Mouse (Mus musculus) left cerebral cortex, adult 2 months (tissue): Measurements from ENCODE around the gene Galnt18. TPM values are rescaled to one million over a fixed set of nuclear protein-coding genes. Genes with fewer than 3 reads are reported as not detected.

Experiments
- DNase-seq, 2 experiments: peaks; one replicate each; pipeline ENCODE4 v3.0.0; 2021 to 2022; ENCODE audit warnings: low spot score in 2 of 2, mixed read lengths in 1 of 2; ENCODE audit errors: extremely low spot score in 1 of 2
- H3K27ac ChIP-seq: fragments of 200-600 bp; 2 replicates; pipeline ENCODE4 v1.8.1; 2022
- H3K4me3 ChIP-seq: fragments of 200-600 bp; 2 replicates; pipeline ENCODE4 v1.8.1; 2022
- CTCF ChIP-seq: fragments of 200-600 bp; IDR thresholded peaks from 2 replicates; pipeline ENCODE4 v1.8.1; 2022; ENCODE audit warnings: antibody characterized with exemption, mild to moderate bottlenecking, moderate library complexity
- intact Hi-C: fragments of 180-260 bp; cut with DNase I; formaldehyde crosslinking; loops from one replicate; pipeline ENCODE4 v1.15.1; 2025
- total RNA-seq, 2 experiments: library from RNA; stranded (reverse); gene quantifications; 2 replicates each; pipeline ENCODE4 v1.2.3; 2021

The Galnt18 gene
- total RNA-seq, 2 experiments from 2014 or later = 42.0 to 42.3 TPM

GRCm38 (mm10) chr7:111528961-111529643, 250.7 kb downstream of the Galnt18 start:
- intact Hi-C loops = no loop called here
- no peak for DNase-seq
- no peak overlapping the region for H3K27ac ChIP-seq
- TF ChIP-seq CTCF = no peak
- no peak overlapping the region for H3K4me3 ChIP-seq

DNA sequence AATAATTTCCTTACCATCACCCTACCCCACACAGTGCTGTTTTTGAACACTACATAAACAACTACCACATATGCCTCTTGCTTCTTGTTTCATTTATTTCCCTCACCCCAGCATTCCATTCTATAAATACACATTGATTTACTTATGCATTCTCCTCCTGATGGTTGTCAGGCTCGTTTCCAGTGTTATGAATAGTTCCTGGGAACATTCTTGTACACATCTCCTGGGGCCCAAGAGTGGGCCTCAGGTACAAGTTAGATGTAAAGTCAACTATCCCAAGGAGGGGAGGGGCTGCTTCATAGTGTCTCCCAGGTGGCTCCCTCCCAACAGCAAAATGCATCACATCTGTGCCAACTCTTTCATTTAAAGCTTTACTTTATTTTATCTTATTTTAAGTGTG, 251.3 kb downstream of the Galnt18 start:
- no peak for DNase-seq
- intact Hi-C loops = no loop called here
- H3K4me3 ChIP-seq = no peak overlapping the region
- TF ChIP-seq CTCF = no peak
- H3K27ac ChIP-seq = no peak overlapping the region

DNA sequence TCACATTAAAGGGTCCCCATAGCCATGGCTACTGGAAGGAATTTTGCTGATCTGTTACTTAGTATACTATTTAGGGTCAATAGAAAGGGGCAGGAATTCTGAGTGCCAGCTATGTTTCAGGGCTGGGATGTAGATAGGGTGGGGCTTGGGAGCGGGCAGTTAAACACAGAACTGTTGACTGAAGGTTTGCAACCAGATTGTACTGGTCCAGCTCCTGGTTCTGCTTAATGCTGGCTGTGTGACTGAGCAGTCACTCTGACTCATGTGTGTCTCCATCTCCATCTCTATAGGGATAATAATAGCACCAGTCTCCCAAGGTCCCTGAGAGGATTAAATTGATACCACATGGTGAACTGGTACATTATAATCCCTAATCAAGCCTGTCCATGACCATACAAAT, 258.9 kb downstream of the Galnt18 start:
- Histone ChIP-seq H3K27ac (no peak overlapping the region), H3K4me3 (no peak overlapping the region)
- intact Hi-C loops = no loop called here
- DNase-seq = no peak
- TF ChIP-seq CTCF = no peak

DNA sequence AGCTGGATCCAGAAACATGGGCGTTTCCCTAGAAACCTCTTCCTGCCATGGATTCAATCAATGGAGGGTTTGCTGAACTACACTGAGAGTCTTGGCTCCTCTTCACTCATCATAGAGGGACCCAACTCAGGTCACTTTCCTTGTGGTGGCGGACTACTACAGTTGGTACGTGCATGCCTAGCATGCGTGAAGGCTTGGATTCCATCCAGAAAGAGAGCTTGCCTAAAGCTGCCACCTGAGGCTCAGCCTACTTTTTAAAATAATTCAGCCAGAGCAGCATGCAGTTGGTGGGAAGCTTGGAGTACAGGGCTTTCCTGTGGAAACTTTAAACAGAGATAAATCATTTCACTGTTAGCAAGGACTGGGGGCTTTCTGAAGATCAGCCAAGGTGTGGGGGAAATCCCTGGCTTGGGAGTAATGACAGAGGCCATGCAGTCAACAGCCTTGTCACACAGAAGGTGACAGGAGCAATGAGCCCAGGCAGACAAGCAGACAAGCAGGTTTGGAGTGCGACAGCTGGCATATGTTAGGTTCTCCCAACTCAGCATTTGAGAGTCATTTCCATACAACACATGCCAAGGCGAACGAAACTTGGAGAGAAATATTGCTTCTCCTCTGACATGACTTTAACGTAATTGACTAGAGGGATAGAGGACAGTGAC, 261.1 kb downstream of the Galnt18 start:
- Histone ChIP-seq H3K27ac (no peak overlapping the region), H3K4me3 (no peak overlapping the region)
- no peak for TF ChIP-seq CTCF
- DNase-seq = no peak
- intact Hi-C loops = no loop called here

DNA sequence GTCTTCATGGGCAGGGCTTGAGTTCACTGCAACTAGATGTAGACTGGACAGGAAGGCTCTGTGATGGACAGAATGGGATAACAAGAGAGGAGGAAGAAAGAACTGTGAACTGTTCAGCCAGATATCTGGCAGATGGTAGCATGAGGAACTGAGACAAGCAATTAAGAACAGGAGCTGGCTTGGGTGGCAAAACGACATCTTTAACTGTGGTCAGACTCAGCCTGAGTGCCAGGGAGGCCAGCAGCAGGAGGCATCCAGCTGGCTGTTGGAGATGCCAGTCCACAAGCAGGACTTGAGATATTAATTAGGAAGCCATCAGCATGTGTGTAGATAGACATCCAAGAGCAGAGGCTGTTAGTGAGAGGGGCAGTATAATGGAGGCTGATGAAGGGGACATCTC, 262.9 kb downstream of the Galnt18 start:
- Histone ChIP-seq H3K27ac (no peak overlapping the region), H3K4me3 (no peak overlapping the region)
- intact Hi-C loops = no loop called here
- no peak for DNase-seq
- TF ChIP-seq CTCF = no peak

- intact Hi-C loops = no loop called here
- TF ChIP-seq CTCF = no peak
- no peak overlapping the region for H3K27ac ChIP-seq
- H3K4me3 ChIP-seq = no peak overlapping the region
- no peak for DNase-seq
Measured at GRCm38 (mm10) chr7:111515471-111515870, 264.3 kb downstream of the Galnt18 start.

DNA sequence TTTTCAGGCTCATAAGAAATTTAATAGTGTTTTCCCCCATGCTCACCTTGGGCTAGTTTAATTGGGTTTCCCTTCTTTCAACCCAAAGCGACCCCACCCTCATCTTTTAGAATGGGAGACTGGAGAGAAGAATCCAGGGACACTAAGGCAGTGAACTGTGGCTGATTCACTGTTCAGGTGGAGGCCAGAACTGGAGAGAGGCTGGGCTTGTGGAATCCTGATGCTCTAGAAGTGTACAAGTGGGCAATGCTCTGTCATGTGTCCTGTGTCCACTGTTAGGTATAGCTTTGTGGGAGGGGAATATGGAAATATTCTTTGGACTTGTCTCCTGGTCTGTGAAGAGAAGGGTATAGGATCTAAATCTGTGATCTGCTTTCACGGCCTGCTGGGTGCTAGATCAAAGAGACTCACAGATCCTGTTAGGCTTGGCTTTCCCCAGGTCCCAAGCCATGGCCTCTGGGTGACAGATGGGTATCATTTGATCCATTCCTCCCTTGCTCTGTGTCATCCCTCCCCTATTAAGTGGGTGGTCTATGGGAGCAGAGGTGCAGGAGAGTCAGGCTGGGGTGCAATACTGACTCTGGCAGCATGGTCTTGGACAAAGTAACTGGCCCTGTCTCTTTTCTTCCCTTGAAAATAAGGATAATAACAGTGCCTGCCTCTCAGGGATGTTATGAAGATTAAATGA, 270.5 kb downstream of the Galnt18 start:
- no peak overlapping the region for H3K27ac ChIP-seq
- no peak for DNase-seq
- TF ChIP-seq CTCF = no peak
- H3K4me3 ChIP-seq = no peak overlapping the region
- intact Hi-C loops = no loop called here

DNA sequence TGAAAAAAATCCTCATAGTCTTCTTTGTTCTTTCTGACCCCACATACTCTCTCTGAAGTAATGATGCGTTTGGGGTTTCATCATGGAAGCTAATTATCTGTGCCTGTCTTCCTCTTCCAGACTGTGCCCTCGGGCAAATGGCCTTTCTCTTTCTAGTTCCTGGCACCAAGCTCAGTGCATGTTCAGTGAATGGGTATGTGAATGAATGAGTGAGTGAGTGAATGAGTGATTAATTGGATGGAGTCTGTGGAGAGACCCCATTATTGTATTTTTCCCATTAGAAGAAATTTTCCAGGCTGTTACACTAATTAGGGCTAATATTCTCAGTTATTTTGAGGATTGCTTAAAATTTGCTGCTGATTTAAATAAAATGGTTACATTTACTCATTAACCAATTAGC, 279.2 kb downstream of the Galnt18 start:
- no peak overlapping the region for H3K27ac ChIP-seq
- intact Hi-C loops = no loop called here
- no peak for TF ChIP-seq CTCF
- DNase-seq = no peak
- H3K4me3 ChIP-seq = no peak overlapping the region

- Histone ChIP-seq H3K27ac (no peak overlapping the region), H3K4me3 (no peak overlapping the region)
- no peak for TF ChIP-seq CTCF
- no peak for DNase-seq
- intact Hi-C loops = no loop called here
Measured at GRCm38 (mm10) chr7:111499255-111499790, 280.5 kb downstream of the Galnt18 start.

DNA sequence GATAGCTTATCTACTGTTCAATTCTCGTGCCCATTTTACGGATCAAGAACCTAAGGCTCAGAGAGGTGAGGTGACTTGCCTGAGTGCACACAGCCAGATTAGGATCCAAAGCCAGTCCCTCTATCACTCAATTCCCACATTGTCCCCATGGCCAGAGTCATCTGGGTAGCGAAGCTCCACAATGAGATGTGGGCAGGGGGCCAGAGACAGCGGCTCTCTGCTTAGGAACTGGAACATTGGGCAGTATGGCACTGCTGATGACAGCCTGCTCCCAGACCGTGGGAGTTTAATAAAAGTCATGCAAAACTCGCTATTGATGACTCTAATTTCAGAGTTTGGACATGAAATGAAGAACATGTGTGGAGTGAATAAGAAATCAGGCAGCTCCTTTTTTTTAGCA, 282.6 kb downstream of the Galnt18 start:
- Histone ChIP-seq H3K4me3 (no peak overlapping the region), H3K27ac (no peak overlapping the region)
- intact Hi-C loops = no loop called here
- no peak for TF ChIP-seq CTCF
- no peak for DNase-seq

DNA sequence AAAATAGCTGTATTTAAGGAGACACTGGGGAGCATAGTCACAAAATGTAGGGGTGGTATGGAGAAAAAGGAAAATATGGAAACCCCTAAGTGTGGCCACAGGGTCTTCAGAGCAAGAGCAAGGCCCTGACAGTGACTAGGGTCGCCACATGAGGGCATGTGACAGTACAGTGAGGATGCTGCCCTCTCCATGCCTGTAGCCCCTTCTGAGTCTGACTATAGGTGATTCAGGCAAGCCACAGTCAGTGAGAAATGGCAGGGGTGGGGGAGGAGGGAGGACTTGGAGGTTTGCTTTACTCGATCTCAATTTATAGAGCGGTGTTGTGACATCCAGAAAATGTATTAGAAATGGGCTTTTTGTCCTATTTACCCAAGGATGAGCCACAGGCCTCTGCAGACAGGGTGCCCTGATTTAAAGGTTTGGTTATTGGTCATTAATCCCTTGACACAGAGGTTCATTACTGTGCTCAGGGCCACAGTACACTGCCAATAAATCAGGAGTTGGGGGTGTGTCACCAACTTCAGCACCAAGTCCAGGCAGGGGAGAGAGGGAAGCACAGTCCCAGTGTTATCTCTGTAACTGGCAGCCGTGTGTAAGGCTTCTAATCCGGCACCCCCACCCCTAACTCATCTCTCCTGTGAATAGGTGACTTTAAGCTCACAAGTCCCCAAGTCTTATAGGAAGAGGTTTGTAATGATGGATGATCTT, 287.4 kb downstream of the Galnt18 start:
- Histone ChIP-seq H3K4me3 (no peak overlapping the region), H3K27ac (no peak overlapping the region)
- intact Hi-C loops = no loop called here
- no peak for TF ChIP-seq CTCF
- DNase-seq = no peak

DNA sequence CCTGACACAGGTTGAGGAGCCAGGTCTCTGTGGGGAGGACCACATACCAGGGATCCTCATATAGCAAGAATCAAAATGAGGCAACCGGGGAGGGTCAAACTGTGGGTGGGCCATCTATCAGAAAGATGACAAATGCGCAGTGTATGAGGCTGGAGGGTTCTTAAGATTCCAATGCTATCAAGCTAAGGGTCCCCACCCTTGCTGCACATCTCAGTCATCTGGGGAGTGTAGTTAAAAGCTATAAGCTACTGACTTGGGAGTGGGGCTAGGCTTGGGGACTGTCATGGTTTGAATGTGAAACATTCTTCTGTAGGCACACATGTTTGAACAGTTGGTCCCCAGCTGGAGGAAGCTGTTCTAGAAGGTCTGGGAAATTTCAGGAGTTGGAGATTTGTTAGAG, 288.2 kb downstream of the Galnt18 start:
- no peak for TF ChIP-seq CTCF
- DNase-seq = no peak
- H3K27ac ChIP-seq = no peak overlapping the region
- intact Hi-C loops = no loop called here
- no peak overlapping the region for H3K4me3 ChIP-seq
